Mouse (Mus musculus) MEL (cell line): ENCODE results near the gene Myo3b.

Experiments used
- CTCF ChIP-seq, 3 experiments: IDR thresholded peaks in 2 of 3; conservative IDR thresholded peaks in 1 of 3; 2 replicates each; pipeline ENCODE4 v1.5.1; 2011 to 2012; ENCODE audit warnings: low read length in 3 of 3, low read depth in 2 of 3, mild to moderate bottlenecking in 2 of 3, improper control_type of control experiment in 1 of 3, inconsistent platforms in 1 of 3, mixed read lengths in 1 of 3, moderate library complexity in 1 of 3; ENCODE audit not compliant: control insufficient read depth in 1 of 3, insufficient read depth in 1 of 3, poor library complexity in 1 of 3, severe bottlenecking in 1 of 3
- MAZ ChIP-seq: IDR thresholded peaks from 2 replicates; pipeline ENCODE4 v1.6.1; 2012; ENCODE audit warnings: low read depth, mild to moderate bottlenecking, inconsistent platforms, low read length, improper control_type of control experiment
- MYC ChIP-seq: IDR thresholded peaks from 2 replicates; pipeline ENCODE4 v1.6.1; 2011; ENCODE audit warnings: low read depth, mild to moderate bottlenecking, low read length, improper control_type of control experiment, moderate library complexity
- POLR2AphosphoS2 ChIP-seq: IDR thresholded peaks from 2 replicates; pipeline ENCODE4 v1.6.1; 2011; ENCODE audit warnings: low read length, improper control_type of control experiment
- RCOR1 ChIP-seq: IDR thresholded peaks from 2 replicates; pipeline ENCODE4 v1.6.1; 2012; ENCODE audit warnings: low read depth, mild to moderate bottlenecking, inconsistent platforms, low read length, improper control_type of control experiment
- SMC3 ChIP-seq: IDR thresholded peaks from 2 replicates; pipeline ENCODE4 v1.6.1; 2011; ENCODE audit warnings: low read depth, low read length, improper control_type of control experiment
- ZNF384 ChIP-seq: IDR thresholded peaks from 2 replicates; pipeline ENCODE4 v1.6.1; 2012; ENCODE audit warnings: low read depth, mild to moderate bottlenecking, inconsistent platforms, low read length, improper control_type of control experiment

- TF ChIP-seq RCOR1 = no peak
- TF ChIP-seq SMC3 = no peak
- TF ChIP-seq CTCF (IDR thresholded peaks at IDR 0.05 in 2 of 3, conservative IDR thresholded peaks at IDR 0.05 in 1 of 3; ENCODE audit: control insufficient read depth in 1 of 3, insufficient read depth in 1 of 3, low read depth in 2 of 3, low read length in 3 of 3, poor library complexity in 1 of 3, severe bottlenecking in 1 of 3) = no peak
- TF ChIP-seq MAZ = no peak
- TF ChIP-seq ZNF384 = no peak
- TF ChIP-seq MYC = no peak
- TF ChIP-seq POLR2AphosphoS2 = no peak
These were observed 209.7 kb downstream of the Myo3b start for GRCm38 (mm10) chr2:70248616-70249015.
